Mouse (Mus musculus) heart, adult 2 months (tissue): ENCODE data around the gene Slc26a6.

Experiments used
- CTCF ChIP-seq: fragments of 200-600 bp; IDR thresholded peaks from 2 replicates; pipeline ENCODE4 v1.8.1; 2022; ENCODE audit warnings: antibody characterized with exemption, mild to moderate bottlenecking, moderate library complexity
- EP300 ChIP-seq: fragments of 200-500 bp; IDR thresholded peaks from 2 replicates; pipeline ENCODE4 v1.6.1; 2011; ENCODE audit warnings: low read depth, low read length, control low read depth; ENCODE audit not compliant: insufficient read depth
- POLR2A ChIP-seq: fragments of 200-500 bp; IDR thresholded peaks from 2 replicates; pipeline ENCODE4 v1.6.1; 2011; ENCODE audit warnings: mild to moderate bottlenecking, low read depth, low read length, control low read depth; ENCODE audit not compliant: insufficient read depth

DNA sequence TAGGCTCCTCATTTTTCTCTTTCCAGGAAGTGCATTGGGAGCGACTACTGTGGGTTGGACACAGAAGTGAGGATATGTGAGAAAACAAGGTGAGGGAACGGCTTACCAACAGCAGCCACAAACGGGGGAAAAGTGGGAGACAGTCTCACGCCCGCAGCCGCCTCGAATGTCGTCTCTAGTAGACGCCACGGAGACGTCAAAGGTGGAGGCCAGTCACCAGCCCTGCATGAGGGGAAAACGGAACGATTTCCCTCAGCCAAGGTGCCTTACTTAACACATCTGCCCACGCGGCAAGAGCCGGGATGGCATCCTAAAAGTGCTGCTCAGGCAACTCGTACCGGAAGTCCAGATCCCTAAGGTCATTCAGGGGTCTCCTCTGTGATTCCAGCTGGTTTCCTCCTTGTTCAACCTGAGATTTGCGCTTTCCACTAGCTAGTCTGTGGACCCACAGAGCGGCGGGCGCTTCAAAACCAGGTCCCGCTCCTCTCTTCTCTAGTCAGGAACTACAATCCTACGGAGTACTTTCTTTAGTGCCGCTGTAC lies 28.9 kb upstream of the Slc26a6 start:
- TF ChIP-seq POLR2A, result no peak
- TF ChIP-seq CTCF, result no peak
- no peak for TF ChIP-seq EP300
